Mouse (Mus musculus) brain, adult 2 months (tissue): ENCODE data around the gene Gdpd1.

Experiments
- DNase-seq: peaks from one replicate; pipeline ENCODE4 v3.0.0; 2011; ENCODE audit warnings: low read depth, low spot score

The Gdpd1 gene

DNA sequence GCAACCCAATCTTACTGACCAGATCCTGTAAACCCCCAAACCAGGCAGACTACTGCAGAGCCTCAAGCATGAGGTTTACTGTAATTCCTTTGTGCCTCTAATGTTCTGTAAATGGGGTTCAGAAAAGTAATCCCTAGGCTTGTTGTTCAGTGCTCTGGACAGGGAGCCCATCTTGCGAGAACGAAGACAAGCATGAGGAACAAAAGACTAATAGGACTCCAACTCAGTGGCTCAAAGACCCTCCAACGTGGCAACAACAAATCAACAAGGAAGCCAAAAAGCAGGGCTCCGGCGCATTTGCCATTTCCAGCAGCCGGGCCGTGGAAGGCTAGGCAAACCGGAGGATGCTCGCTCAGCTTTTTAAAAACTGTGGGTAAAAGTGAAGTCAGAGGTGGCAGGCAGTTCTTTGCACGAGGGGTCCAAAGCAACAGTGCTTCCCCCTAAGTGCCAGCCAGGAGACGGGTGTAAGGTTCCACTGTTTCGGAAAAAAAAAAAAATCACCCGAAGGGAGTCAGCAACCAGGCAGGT lies 81.3 kb downstream of the Gdpd1 start:
- no peak for DNase-seq

DNA sequence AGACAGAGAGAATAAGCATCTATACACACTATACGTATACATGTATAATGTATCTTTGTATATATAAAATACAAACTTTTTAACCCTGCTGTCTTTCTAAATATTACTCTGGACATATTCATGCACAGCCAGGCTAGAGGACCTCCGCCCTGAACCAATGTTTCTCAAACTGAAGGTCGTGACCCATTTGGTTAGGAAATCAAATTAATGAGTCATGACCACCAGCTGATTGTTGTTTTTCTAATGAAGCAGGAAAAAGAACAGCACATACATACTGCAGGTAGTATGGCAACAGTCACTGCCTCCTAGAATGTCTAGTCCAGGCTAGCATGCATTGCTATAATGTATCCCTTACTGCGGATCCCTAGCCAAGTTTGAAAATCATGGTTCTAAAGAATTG lies 82.6 kb downstream of the Gdpd1 start:
- no peak for DNase-seq

DNA sequence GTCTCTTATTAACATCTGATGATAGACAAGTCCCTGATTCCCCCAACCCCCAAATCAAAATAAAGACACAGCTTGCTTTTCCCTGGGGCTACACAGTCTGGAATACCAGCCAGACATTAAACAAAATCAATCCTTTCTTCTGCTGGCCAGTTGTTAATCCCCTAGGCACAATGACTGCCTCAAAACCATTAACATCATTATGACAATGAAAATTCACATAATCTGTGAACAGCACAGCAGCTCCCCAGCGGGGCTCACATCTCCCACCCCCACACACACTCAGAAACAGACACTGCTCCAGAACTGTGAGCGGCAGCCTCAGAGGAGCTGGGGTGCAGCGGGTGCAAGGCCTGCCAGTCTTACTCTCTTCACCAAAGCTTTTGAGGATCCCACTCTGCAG lies 83.6 kb downstream of the Gdpd1 start:
- peak; percentile 72 for DNase-seq

DNA sequence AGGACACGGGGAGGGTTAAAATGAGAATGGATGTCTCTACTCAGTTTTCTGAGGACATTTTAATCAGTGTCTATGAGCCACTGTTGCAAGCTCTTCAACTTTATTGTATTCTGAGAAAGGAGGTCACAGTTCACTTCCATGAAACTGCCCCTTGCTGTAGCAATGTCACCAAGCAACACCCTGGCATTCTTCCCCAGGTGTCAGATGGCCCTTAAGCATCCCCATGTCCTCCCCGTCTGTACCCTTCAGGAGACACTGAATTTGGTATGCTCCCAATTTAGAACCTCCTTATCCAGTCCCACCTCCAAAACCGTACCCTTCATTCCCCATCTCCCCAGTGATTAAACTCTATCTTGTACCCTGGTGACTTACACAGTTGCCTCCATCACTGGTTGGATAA lies 88.9 kb downstream of the Gdpd1 start:
- peak; percentile 88 for DNase-seq
